Mouse (Mus musculus) lung, embryonic 15.5 days (tissue): Measurements from ENCODE around the gene Copz2. TPM values are rescaled to one million over a fixed set of nuclear protein-coding genes. Genes with fewer than 3 reads are reported as not detected.

ENCODE experiments used
- microRNA counts: library from miRNA; unstranded; fragments of <30 nt; microRNA quantifications from one replicate; lab custom pipeline; 2016
- microRNA-seq: library from miRNA; unstranded; fragments of <30 nt; microRNA quantifications from one replicate; pipeline ENCODE4, GENCODE M21; 2016
- polyA plus RNA-seq: library from polyadenylated mRNA; unstranded; fragments of >200 nt; fragmentation: Nextera tagmentation; extraction: Ambion mirVana; gene quantifications from 2 replicates; pipeline ENCODE4 v1.2.1, GENCODE M21; 2015

Copz2 gene
- polyA plus RNA-seq, 1 experiment from 2014 or later, result 134 TPM

MicroRNAs encoded within 50 kb of the gene (microRNA counts, 519-probe panel; counts per million panel counts)
- microRNA mmu-miR-152 (lab: Ali Mortazavi, UCI), result 3,467 counts per million, percentile 92 among the panel's probes with 10 or more counts

Small RNA genes lying within 50 kb of the gene (microRNA-seq; reads per million reads assigned to microRNA genes)
- 181 reads per million, percentile 59 among the genes with 10 or more reads in this experiment for gene Mir152

Other genes starting within 250 kb of the Copz2 start
- 20.0 and 20.3 TPM in 2 replicates for gene Snx11, start 72.3 kb upstream of the Copz2 start, polyA plus RNA-seq
- 114 and 121 TPM in 2 replicates for gene Cbx1, start 60.7 kb upstream of the Copz2 start, polyA plus RNA-seq
- gene Nfe2l1, start 19.9 kb upstream of the Copz2 start, polyA plus RNA-seq, result 62.5 and 65.0 TPM in 2 replicates
- gene Cdk5rap3, start 66.6 kb downstream of the Copz2 start, polyA plus RNA-seq, result 65.8 and 67.2 TPM in 2 replicates
- 38.2 and 40.1 TPM in 2 replicates for gene Prr15l, start 78.2 kb downstream of the Copz2 start, polyA plus RNA-seq
- 30.4 and 34.3 TPM in 2 replicates for gene Pnpo, start 94.1 kb downstream of the Copz2 start, polyA plus RNA-seq
- gene Sp2, start 133.1 kb downstream of the Copz2 start, polyA plus RNA-seq, result 15.7 and 17.9 TPM in 2 replicates
- 0.72 and 0.98 TPM in 2 replicates for gene Sp6, start 163.5 kb downstream of the Copz2 start, polyA plus RNA-seq
- 31.2 and 31.9 TPM in 2 replicates for gene Scrn2, start 180.1 kb downstream of the Copz2 start, polyA plus RNA-seq
- gene Lrrc46, start 191.5 kb downstream of the Copz2 start, polyA plus RNA-seq, result 3.7 and 5.9 TPM in 2 replicates
- 79.4 and 85.2 TPM in 2 replicates for gene Mrpl10, start 191.7 kb downstream of the Copz2 start, polyA plus RNA-seq
- 10.3 and 11.7 TPM in 2 replicates for gene Osbpl7, start 200.8 kb downstream of the Copz2 start, polyA plus RNA-seq